Mouse (Mus musculus) liver, embryonic 14 days (tissue): ENCODE data around the gene Med27. TPM values are rescaled to one million over a fixed set of nuclear protein-coding genes. Genes with fewer than 3 reads are reported as not detected.

Experiments used
- polyA plus RNA-seq: library from polyadenylated mRNA; depleted of rRNA; stranded (reverse); fragments of >200 nt; gene quantifications from 2 replicates; pipeline ENCODE4 v1.2.3, GENCODE M21; 2012; rRNA removed

The Med27 gene
- 13.9 and 16.4 TPM in 2 replicates for polyA plus RNA-seq

DNA sequence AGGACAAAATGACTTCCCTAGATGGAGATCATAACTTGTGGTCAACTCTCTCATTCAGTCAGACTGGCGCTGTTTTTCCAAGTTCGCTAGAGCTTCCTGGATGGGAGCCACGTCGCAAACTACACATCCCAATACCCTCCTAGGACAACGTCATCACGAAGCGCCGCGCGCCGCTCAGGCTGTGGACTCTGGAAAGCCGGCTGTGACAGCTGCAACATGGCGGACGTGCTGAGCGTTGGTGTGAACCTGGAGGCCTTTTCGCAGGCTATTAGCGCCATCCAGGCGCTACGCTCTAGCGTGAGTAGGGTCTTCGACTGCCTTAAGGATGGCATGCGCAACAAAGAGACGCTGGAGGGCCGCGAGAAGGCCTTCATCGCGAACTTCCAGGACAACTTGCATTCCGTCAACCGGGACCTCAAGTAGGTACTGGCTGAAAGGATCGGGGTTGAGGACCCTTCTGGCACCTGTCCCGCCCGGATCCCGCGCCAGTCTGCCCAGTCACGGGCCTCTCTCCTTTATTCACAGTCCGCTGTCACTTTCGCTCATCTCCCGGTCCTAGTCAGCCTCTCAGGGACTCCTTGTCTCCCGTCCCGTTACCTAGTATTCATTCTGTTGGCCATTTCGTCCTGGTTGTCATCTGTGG is at the start of gene Med27:
Med27 (plus strand) TSS at position 191 of the 643 bp plus-strand sequence.

Other genes with a start within 250 kb of the Med27 start
- gene Setx, start 222.6 kb upstream of the Med27 start, polyA plus RNA-seq: 3.0 and 3.1 TPM in 2 replicates
- gene Ntng2, start 93.8 kb upstream of the Med27 start, polyA plus RNA-seq: 0.22 and 0.32 TPM in 2 replicates